Mouse (Mus musculus) CH12.LX (cell line): ENCODE measurements around the gene 1700016H13Rik.

Experiments used
- SIN3A ChIP-seq: IDR thresholded peaks from 2 replicates; pipeline ENCODE4 v1.6.1; 2012; ENCODE audit warnings: low read length, improper control_type of control experiment, inconsistent platforms
- USF2 ChIP-seq: conservative IDR thresholded peaks from 2 replicates; pipeline ENCODE4 v1.6.1; 2011; ENCODE audit warnings: low read depth, low read length, improper control_type of control experiment

DNA sequence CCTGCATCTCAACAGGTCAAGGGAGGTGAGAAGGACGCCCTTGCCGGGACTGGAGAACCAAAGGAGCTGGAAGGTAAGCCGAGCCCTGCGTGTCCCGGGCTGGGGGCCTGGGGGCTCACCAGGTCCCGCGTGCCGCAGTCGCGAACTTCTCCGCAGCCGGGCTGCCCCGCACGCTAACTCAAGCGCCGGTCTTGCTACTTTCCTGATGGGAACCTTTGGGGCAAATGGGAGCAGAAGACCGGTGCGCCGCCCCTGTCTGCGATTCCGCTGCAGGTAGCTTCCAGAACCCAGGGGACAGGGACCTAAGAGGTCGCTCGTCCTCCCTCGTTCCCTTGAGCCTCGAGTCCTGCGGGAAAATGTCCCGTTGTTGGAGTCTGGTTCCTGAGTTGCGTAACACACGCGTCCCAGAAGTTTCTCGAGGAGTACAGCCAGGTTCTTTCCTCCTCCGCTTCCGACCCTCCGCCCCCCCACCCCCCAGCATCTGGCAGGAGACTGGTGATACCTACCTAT lies 36.8 kb upstream of the 1700016H13Rik start:
- no peak for TF ChIP-seq USF2
- TF ChIP-seq SIN3A, result no peak; the same call in 1 of the 2 replicates
